Mouse (Mus musculus) left cerebral cortex, adult 8-10 months (tissue): ENCODE measurements at regions not wholly inside any gene's neighbourhood (a gene's known extent, or its start where the extent isn't known, plus 50 kb on each side); places are given as distances from the start of the nearest gene placed in this dataset.
A peak's percentile ranks its signal among the peaks of the same experiment; 100 is the strongest.

Experiments
- DNase-seq, 2 experiments: peaks; one replicate each; pipeline ENCODE4 v3.0.0; 2022; ENCODE audit warnings: low spot score in 2 of 2
- microRNA-seq, 2 experiments: library from miRNA; unstranded; fragments of <30 nt; microRNA quantifications; one replicate each; pipeline ENCODE4 v1.2.0; 2022

DNA sequence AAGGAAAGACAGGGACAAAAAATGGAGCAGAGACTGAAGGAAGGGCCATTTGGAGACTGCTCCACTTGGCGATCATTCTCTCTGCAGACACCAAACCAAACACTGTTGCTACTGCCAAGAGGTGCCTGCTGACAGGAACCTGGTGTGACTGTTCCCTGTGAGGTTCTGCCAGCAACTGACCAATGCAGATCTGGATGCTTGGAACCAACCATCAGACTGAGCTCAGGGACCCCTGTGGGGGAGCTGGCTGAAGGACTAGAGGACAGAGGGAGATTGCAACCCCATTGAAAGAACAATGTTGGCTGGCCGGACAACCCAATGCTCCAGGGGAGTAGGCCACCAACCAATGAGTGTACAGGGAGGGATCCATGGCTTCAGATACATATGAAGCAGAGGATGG, 139.2 kb upstream of the Cep126 start:
- DNase-seq = no peak

- no peak for DNase-seq
Measured at GRCm38 (mm10) chr9:8249542-8249941, 115.4 kb upstream of the Cep126 start.

DNA sequence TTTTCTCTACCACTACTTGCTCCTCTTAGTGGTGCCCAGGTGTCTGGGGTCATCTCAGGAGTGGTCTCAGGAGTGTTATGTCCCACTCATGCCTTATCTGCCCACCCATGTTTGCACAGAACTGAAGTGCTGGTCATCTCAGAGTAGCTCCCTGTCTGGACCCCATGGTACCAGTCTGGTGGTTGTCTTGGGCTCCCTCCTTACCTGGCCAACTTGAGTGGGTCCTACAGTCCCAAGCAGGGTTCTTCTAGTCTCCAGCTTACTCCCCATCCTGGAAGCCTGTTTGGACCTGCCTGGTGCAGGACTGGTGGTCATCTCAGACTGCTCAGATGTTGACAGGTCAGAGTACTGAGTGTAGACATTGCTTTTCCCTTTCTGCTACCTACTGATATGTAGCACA, 94.0 kb upstream of the Cep126 start:
- no peak for DNase-seq

- no peak for DNase-seq
Measured at GRCm38 (mm10) chr9:8226415-8226814, 92.3 kb upstream of the Cep126 start.

DNA sequence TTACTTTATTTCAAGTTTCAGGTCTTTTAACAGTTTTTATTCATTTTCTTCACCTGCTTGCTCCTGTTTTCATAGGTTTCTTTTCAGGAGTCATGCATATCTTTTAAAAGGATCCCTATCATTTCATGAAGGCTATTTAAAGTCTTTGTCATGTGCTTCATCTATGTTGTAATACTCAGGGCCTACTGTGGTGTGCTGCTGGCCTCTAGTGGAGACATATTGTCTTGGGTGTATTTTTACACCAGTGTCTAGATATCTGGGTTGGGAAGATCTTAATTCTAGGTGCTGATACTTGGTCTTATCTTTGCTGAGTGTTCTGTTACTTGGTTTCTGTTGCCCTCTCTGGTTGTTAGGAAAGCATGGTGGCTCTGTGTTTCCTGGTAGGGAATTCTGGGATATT, 74.8 kb upstream of the Cep126 start:
- DNase-seq = peak in 1 of 2 experiments; percentile 23

DNA sequence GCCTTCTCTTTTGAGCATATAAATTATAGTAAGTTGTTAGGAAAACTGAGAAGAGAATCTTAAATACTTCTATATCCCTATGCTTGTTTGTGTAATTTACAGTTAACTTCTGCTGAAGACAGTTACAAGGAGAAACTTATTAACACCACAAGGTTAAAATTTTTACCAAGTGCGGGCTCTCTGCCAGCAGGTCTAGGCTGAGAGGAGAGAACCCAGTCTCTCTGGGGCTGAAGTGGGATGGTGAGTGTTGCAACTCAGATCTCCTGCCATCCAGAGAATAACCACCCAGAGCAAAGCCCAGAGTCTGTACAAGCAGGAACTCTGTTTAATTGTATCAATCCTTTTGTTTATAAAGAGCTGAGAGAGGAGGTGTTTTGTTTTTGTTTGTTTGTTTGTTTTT, 51.3 kb upstream of the Cep126 start:
- no peak for DNase-seq

Small RNA genes lying in the stretch of these regions (microRNA-seq; reads per million reads assigned to microRNA genes)
- gene Mir1899 = 0 reads per million in 2 experiments
